Mouse (Mus musculus): ENCODE data around the gene Clec18a. TPM values are rescaled to one million over a fixed set of nuclear protein-coding genes. Genes with fewer than 3 reads are reported as not detected.
"Not testable (repeated sequence)": the region's sequence is repeated elsewhere in the genome, so short reads cannot be mapped to it uniquely, and the experiment has no call there.

Gene Clec18a
- total RNA-seq (2012; rRNA removed) (not detected in 2 replicates), total RNA-seq (2014; rRNA removed) (not detected in 2 replicates), polyA plus RNA-seq (2012; ENCODE audit: insufficient read length, low read depth) (not detected in 2 replicates)

GRCm38 (mm10) chr8:111092326-111092725, at the start of gene Clec18a:
Gene Clec18a (minus strand): TSS chr8:111092426.
- peaks cover 4 to 11% of the 10 kb centered on the region in 2 experiments; a peak in 3 of 4 replicates for H3K4me1 ChIP-seq (ENCODE audit: control insufficient read depth in 1 of 2, insufficient read depth in 2 of 2)
- H3K79me2 ChIP-seq (replicated peaks; ENCODE audit: control insufficient read depth, extremely low read depth, insufficient read depth, poor library complexity, severe bottlenecking); H3K36me3 ChIP-seq (replicated peaks in 1 of 2; ENCODE audit: control insufficient read depth in 1 of 2, insufficient read depth in 1 of 2, low read length in 1 of 2); DNase-seq (ENCODE audit: extremely low read depth); H3K9ac ChIP-seq (ENCODE audit: insufficient read depth, low read depth); H3K27me3 ChIP-seq (replicated peaks); H3K4me3 ChIP-seq (replicated peaks in 1 of 3; ENCODE audit: low read depth in 2 of 3, low read length in 2 of 3, poor library complexity in 1 of 3); dilution Hi-C loops (cut with MboI; ENCODE audit: extremely low pct_ligation_motif_present, extremely low pct_unique_long_range_greater_than_20kb, low sequenced_read_pairs); H3K4me2 ChIP-seq (ENCODE audit: insufficient read depth, low read depth, poor library complexity, severe bottlenecking); H3K27ac ChIP-seq (ENCODE audit: insufficient read depth, low read depth); H3K9me3 ChIP-seq (replicated peaks; ENCODE audit: low read length): not testable (repeated sequence)
- in situ Hi-C loops (cut with MboI; ENCODE audit: low pct_ligation_motif_present, low pct_unique_long_range_greater_than_20kb, low sequenced_read_pairs): loop anchor here (25.0 kb wide), 1 partner anchor 455 kb away; no protein-coding TSS in a partner anchor

GRCm38 (mm10) chr8:111130756-111131155, 38.5 kb upstream of the Clec18a start:
- Histone ChIP-seq H3K9me3 (replicated peaks; ENCODE audit: low read length) (no peaks in the 10 kb centered on the region), H3K27ac (ENCODE audit: insufficient read depth, low read depth) (no peak overlapping the region), H3K27me3 (replicated peaks) (no peaks in the 10 kb centered on the region), H3K4me2 (ENCODE audit: insufficient read depth, low read depth, poor library complexity, severe bottlenecking) (no peak overlapping the region), H3K4me1 (ENCODE audit: control insufficient read depth in 1 of 2, insufficient read depth in 2 of 2) (no peaks in the 10 kb centered on the region), H3K36me3 (replicated peaks in 1 of 2; ENCODE audit: control insufficient read depth in 1 of 2, insufficient read depth in 1 of 2, low read length in 1 of 2) (peaks cover 33 to 79% of the 10 kb centered on the region in 2 experiments), H3K4me3 (replicated peaks in 1 of 3; ENCODE audit: low read depth in 2 of 3, low read length in 2 of 3, poor library complexity in 1 of 3) (no peak overlapping the region), H3K79me2 (replicated peaks; ENCODE audit: control insufficient read depth, extremely low read depth, insufficient read depth, poor library complexity, severe bottlenecking) (no peaks in the 10 kb centered on the region), H3K9ac (ENCODE audit: insufficient read depth, low read depth) (no peak overlapping the region)
- TF ChIP-seq EP300 (IDR thresholded peaks at IDR 0.05; ENCODE audit: low read length) (no peak), ELF1 (IDR thresholded peaks at IDR 0.05; ENCODE audit: low read depth, low read length) (no peak), MAFK (IDR thresholded peaks at IDR 0.05; ENCODE audit: insufficient replicate concordance, low read length) (no peak), GABPA (IDR thresholded peaks at IDR 0.05; ENCODE audit: insufficient replicate concordance, low read depth, low read length) (no peak), MEF2A (IDR thresholded peaks at IDR 0.05; ENCODE audit: borderline replicate concordance, low read depth, low read length) (no peak), ZKSCAN1 (IDR thresholded peaks at IDR 0.05; ENCODE audit: borderline replicate concordance, low read depth, low read length) (no peak), CHD1 (IDR thresholded peaks at IDR 0.05; ENCODE audit: low read depth, low read length) (no peak), ZNF384 (IDR thresholded peaks at IDR 0.05; ENCODE audit: low read depth, low read length) (no peak), E2F4 (IDR thresholded peaks at IDR 0.05; ENCODE audit: insufficient replicate concordance, low read depth, low read length) (no peak), PAX5 (IDR thresholded peaks at IDR 0.05; ENCODE audit: low read length) (no peak), MXI1 (IDR thresholded peaks at IDR 0.05; ENCODE audit: low read depth, low read length) (no peak), SIN3A (IDR thresholded peaks at IDR 0.05; ENCODE audit: low read length) (no peak), NELFE (IDR thresholded peaks at IDR 0.05; ENCODE audit: low read depth, low read length) (no peak)
- in situ Hi-C loops (cut with MboI; ENCODE audit: low pct_ligation_motif_present, low pct_unique_long_range_greater_than_20kb, low sequenced_read_pairs): no loop called here
- DNase-seq (ENCODE audit: extremely low read depth): no peak
- dilution Hi-C loops (cut with MboI; ENCODE audit: extremely low pct_ligation_motif_present, extremely low pct_unique_long_range_greater_than_20kb, low sequenced_read_pairs): no loop called here

GRCm38 (mm10) chr8:111119481-111119880, 27.3 kb upstream of the Clec18a start:
- Histone ChIP-seq H3K9me3 (replicated peaks; ENCODE audit: low read length) (peaks cover 5% of the 10 kb centered on the region), H3K36me3 (replicated peaks in 1 of 2; ENCODE audit: control insufficient read depth in 1 of 2, insufficient read depth in 1 of 2, low read length in 1 of 2) (peaks cover 35 to 79% of the 10 kb centered on the region in 2 experiments), H3K4me3 (replicated peaks in 1 of 3; ENCODE audit: low read depth in 2 of 3, low read length in 2 of 3, poor library complexity in 1 of 3) (no peak overlapping the region), H3K27me3 (replicated peaks) (no peaks in the 10 kb centered on the region), H3K4me1 (ENCODE audit: control insufficient read depth in 1 of 2, insufficient read depth in 2 of 2) (no peaks in the 10 kb centered on the region; a peak in 1 of 4 replicates), H3K4me2 (ENCODE audit: insufficient read depth, low read depth, poor library complexity, severe bottlenecking) (no peak overlapping the region), H3K79me2 (replicated peaks; ENCODE audit: control insufficient read depth, extremely low read depth, insufficient read depth, poor library complexity, severe bottlenecking) (no peaks in the 10 kb centered on the region), H3K27ac (ENCODE audit: insufficient read depth, low read depth) (no peak overlapping the region), H3K9ac (ENCODE audit: insufficient read depth, low read depth) (no peak overlapping the region)
- dilution Hi-C loops (cut with MboI; ENCODE audit: extremely low pct_ligation_motif_present, extremely low pct_unique_long_range_greater_than_20kb, low sequenced_read_pairs) (no loop called here), in situ Hi-C loops (cut with MboI; ENCODE audit: low pct_ligation_motif_present, low pct_unique_long_range_greater_than_20kb, low sequenced_read_pairs) (no loop called here)
- DNase-seq (ENCODE audit: extremely low read depth): no peak
- TF ChIP-seq ZC3H11A (IDR thresholded peaks at IDR 0.05; ENCODE audit: low read depth, low read length): no peak
- no peak for TF ChIP-seq KAT2A (IDR thresholded peaks at IDR 0.05; ENCODE audit: insufficient replicate concordance, low read length)
- TF ChIP-seq NRF1 (IDR thresholded peaks at IDR 0.05; ENCODE audit: low read depth, low read length): no peak
- TF ChIP-seq MAFK (IDR thresholded peaks at IDR 0.05; ENCODE audit: insufficient replicate concordance, low read length): no peak
- TF ChIP-seq RAD21 (IDR thresholded peaks at IDR 0.05; ENCODE audit: low read depth, low read length): no peak
- TF ChIP-seq CHD1 (IDR thresholded peaks at IDR 0.05; ENCODE audit: low read depth, low read length): no peak
- no peak for TF ChIP-seq USF2 (conservative IDR thresholded peaks at IDR 0.05; ENCODE audit: low read depth, low read length)
- TF ChIP-seq POLR2AphosphoS2 (IDR thresholded peaks at IDR 0.05; ENCODE audit: low read depth, low read length): no peak
- no peak for TF ChIP-seq HCFC1 (IDR thresholded peaks at IDR 0.05; ENCODE audit: low read depth, low read length)
- no peak for TF ChIP-seq SMC3 (IDR thresholded peaks at IDR 0.05; ENCODE audit: low read depth, low read length)
- TF ChIP-seq BHLHE40 (IDR thresholded peaks at IDR 0.05; ENCODE audit: low read depth, low read length): no peak
- TF ChIP-seq ZKSCAN1 (IDR thresholded peaks at IDR 0.05; ENCODE audit: borderline replicate concordance, low read depth, low read length): no peak
- TF ChIP-seq UBTF (IDR thresholded peaks at IDR 0.05; ENCODE audit: low read depth, low read length): no peak
- TF ChIP-seq E2F4 (IDR thresholded peaks at IDR 0.05; ENCODE audit: insufficient replicate concordance, low read depth, low read length): no peak
- TF ChIP-seq USF1 (IDR thresholded peaks at IDR 0.05; ENCODE audit: low read depth, low read length): no peak
- TF ChIP-seq TBP (conservative IDR thresholded peaks at IDR 0.05; ENCODE audit: low read depth, low read length): no peak
- no peak for TF ChIP-seq PAX5 (IDR thresholded peaks at IDR 0.05; ENCODE audit: low read length)
- TF ChIP-seq NELFE (IDR thresholded peaks at IDR 0.05; ENCODE audit: low read depth, low read length): no peak

Data from CH12.LX (cell line).